Mouse (Mus musculus) monocyte, adult 59 days (primary cell): ENCODE measurements around the gene Comp. TPM values are rescaled to one million over a fixed set of nuclear protein-coding genes. Genes with fewer than 3 reads are reported as not detected.

Experiments
- total RNA-seq, 2 experiments: library from RNA; stranded (reverse); gene quantifications; one replicate each; pipeline ENCODE4 v1.2.4; 2023

Comp gene
- total RNA-seq = 1 to 10 TPM in 1 of 2 experiments, under 1 TPM in 1; 0.97 to 2.9 TPM

GRCm38 (mm10) chr8:70373397-70374317 is at the start of gene Comp:
Comp (plus strand) TSS chr8:70373558.

GRCm38 (mm10) chr8:70329124-70329834 is 44.1 kb upstream of the Comp start, which contains the start of gene Gdf1:
Gdf1 (plus strand) TSS chr8:70329817.

DNA sequence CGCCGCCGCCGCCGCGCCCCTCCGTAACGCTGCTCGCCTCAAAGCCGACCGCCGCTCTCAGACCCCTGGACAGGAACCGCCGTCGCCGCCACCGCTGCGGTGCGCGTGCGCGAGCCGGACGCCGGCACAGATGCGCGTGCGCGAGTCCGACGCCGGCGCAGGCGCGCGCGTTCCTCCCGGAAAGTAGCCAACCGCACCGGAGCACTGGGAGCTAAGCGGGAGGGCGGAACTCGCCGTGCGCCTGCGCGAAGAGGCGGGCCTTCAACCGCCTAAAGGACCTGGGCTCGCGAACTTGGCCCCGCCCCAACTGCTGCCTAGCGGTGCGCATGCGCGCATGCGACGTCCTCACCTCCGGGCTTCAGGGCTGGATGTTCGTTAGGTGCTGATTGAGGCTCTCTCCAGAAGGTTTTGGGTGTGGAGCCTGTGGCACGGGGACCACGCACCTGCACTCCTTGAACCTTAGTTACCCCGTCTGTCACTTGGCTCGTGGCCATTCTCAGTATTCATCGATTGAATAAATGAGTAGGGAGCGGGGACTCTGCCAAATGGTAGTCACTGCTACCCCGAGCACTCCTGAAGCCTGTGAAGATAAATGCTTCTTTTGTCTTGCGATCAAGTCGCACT is 20.1 kb upstream of the Comp start, which contains the start of gene Upf1:
Gene Upf1 (minus strand): TSS at position 85 of the 624 bp plus-strand sequence.

Other genes with a start within 250 kb of the Comp start
- gene Nr2c2ap, start 242.2 kb upstream of the Comp start, total RNA-seq = 10 to 100 TPM; 23.5 to 26.6 TPM
- 10 to 100 TPM; 16.6 to 16.8 TPM for gene Rfxank, start 234.4 kb upstream of the Comp start, total RNA-seq
- gene Borcs8, start 234.1 kb upstream of the Comp start, total RNA-seq = 10 to 100 TPM; 40.9 to 43.7 TPM
- gene Mef2b, start 233.8 kb upstream of the Comp start, total RNA-seq = 1 to 10 TPM in 1 of 2 experiments, under 1 TPM in 1; 0.37 to 1.6 TPM
- gene Tmem161a, start 201.2 kb upstream of the Comp start, total RNA-seq = 10 to 100 TPM; 30.3 to 40.8 TPM
- gene Slc25a42, start 161.3 kb upstream of the Comp start, total RNA-seq = 1 to 10 TPM; 3.1 to 3.6 TPM
- gene Sugp2, start 139.3 kb upstream of the Comp start, total RNA-seq = 10 to 100 TPM; 32.9 to 34.4 TPM
- 1 to 10 TPM; 3.6 to 8.7 TPM for gene Armc6, start 139.1 kb upstream of the Comp start, total RNA-seq
- 10 to 100 TPM; 11.2 to 12.6 TPM for gene Homer3, start 90.7 kb upstream of the Comp start, total RNA-seq
- gene Ddx49, start 71.1 kb upstream of the Comp start, total RNA-seq = 10 to 100 TPM; 45.8 to 47.9 TPM
- gene Cope, start 71.0 kb upstream of the Comp start, total RNA-seq = 100 to 1,000 TPM; 162 TPM
- not detected for gene Cers1, start 57.8 kb upstream of the Comp start, total RNA-seq
- not detected for gene Gdf1, start 43.7 kb upstream of the Comp start, total RNA-seq
- gene Upf1, start 20.3 kb upstream of the Comp start, total RNA-seq = 10 to 100 TPM; 57.5 to 62.4 TPM
- gene Crtc1, start 66.0 kb downstream of the Comp start, total RNA-seq = 10 to 100 TPM in 1 of 2 experiments, 1 to 10 TPM in 1; 9.7 to 10.2 TPM
- gene Klhl26, start 103.4 kb downstream of the Comp start, total RNA-seq = 1 to 10 TPM; 7.1 to 7.7 TPM
- not detected for gene Tmem59l, start 113.8 kb downstream of the Comp start, total RNA-seq
- not detected for gene Crlf1, start 119.6 kb downstream of the Comp start, total RNA-seq
- gene Rex1bd, start 133.2 kb downstream of the Comp start, total RNA-seq = 10 to 100 TPM; 45.5 to 50.2 TPM
- gene Uba52, start 137.2 kb downstream of the Comp start, total RNA-seq = 1,000 to 10,000 TPM; 1,782 to 1,797 TPM
- gene Fkbp8, start 154.2 kb downstream of the Comp start, total RNA-seq = 100 to 1,000 TPM; 180 to 186 TPM
- gene Kxd1, start 154.4 kb downstream of the Comp start, total RNA-seq = 10 to 100 TPM; 72.6 to 79.4 TPM
- 10 to 100 TPM; 38.3 to 48.7 TPM for gene Ell, start 165.9 kb downstream of the Comp start, total RNA-seq
- 10 to 100 TPM; 53.8 to 56.4 TPM for gene Isyna1, start 220.8 kb downstream of the Comp start, total RNA-seq
- gene Ssbp4, start 235.3 kb downstream of the Comp start, total RNA-seq = 100 to 1,000 TPM; 135 to 148 TPM
- 100 to 1,000 TPM; 164 to 177 TPM for gene Lrrc25, start 242.6 kb downstream of the Comp start, total RNA-seq